Mouse (Mus musculus) kidney, postnatal 0 days (tissue): ENCODE measurements around the gene Gpd1l. TPM values are rescaled to one million over a fixed set of nuclear protein-coding genes. Genes with fewer than 3 reads are reported as not detected.

Source experiments
- ATAC-seq: fragments of 200-750 bp; cut with Nextera tagmentation; replicated peaks from 2 replicates; pipeline ENCODE4 v1.8.0; 2017; ENCODE audit warnings: low read depth, moderate number of reproducible peaks, moderate TSS enrichment, moderate library complexity; ENCODE audit not compliant: low FRiP score
- DNase-seq: peaks from one replicate; pipeline ENCODE4 v3.0.0-alpha.2; 2016; ENCODE audit warnings: low spot score
- H3K27ac ChIP-seq: fragments of 300-500 bp; sonication (generic); 2 replicates; pipeline ENCODE4 v1.5.1; 2014; ENCODE audit warnings: mild to moderate bottlenecking
- H3K27me3 ChIP-seq: fragments of 300-500 bp; sonication (generic); 2 replicates; pipeline ENCODE4 v1.6.1; 2014; ENCODE audit warnings: low read length, mixed read lengths; ENCODE audit not compliant: insufficient read depth
- H3K36me3 ChIP-seq: fragments of 300-500 bp; sonication (generic); 2 replicates; pipeline ENCODE4 v1.6.1; 2014; ENCODE audit warnings: low read length, mixed read lengths; ENCODE audit not compliant: insufficient read depth
- H3K4me1 ChIP-seq: fragments of 300-500 bp; sonication (generic); replicated peaks from 2 replicates; pipeline ENCODE4 v1.6.1; 2014; ENCODE audit warnings: antibody characterized with exemption, low read length, mixed read lengths; ENCODE audit not compliant: insufficient read depth
- H3K4me2 ChIP-seq: fragments of 300-500 bp; sonication (generic); 2 replicates; pipeline ENCODE4 v1.6.1; 2014; ENCODE audit warnings: mild to moderate bottlenecking, low read length, moderate library complexity, mixed read lengths
- H3K4me3 ChIP-seq: fragments of 300-500 bp; sonication (generic); replicated peaks from 2 replicates; pipeline ENCODE4 v1.5.1; 2014; ENCODE audit warnings: low read depth, low read length
- H3K9ac ChIP-seq: fragments of 300-500 bp; sonication (generic); 2 replicates; pipeline ENCODE4 v1.6.1; 2014; ENCODE audit warnings: low read depth, low read length
- H3K9me3 ChIP-seq: fragments of 300-500 bp; sonication (generic); replicated peaks from 2 replicates; pipeline ENCODE4 v1.6.1; 2016; ENCODE audit warnings: low read length, inconsistent platforms, mixed read lengths
- CTCF ChIP-seq: IDR thresholded peaks from 2 replicates; pipeline ENCODE4 v1.5.1; 2016; ENCODE audit warnings: antibody characterized with exemption, low read depth, mild to moderate bottlenecking, moderate library complexity
- WGBS: fragments of 180-500 bp; shearing (Covaris S2); extraction: QIAGEN DNeasy Blood & Tissue Kit; methylation state at CpG from one replicate; pipeline ENCODE4 v1.1.7; 2014; 5-methylcytosine and 5-hydroxymethylcytosine counted together
- polyA plus RNA-seq: library from polyadenylated mRNA; unstranded; fragments of >200 nt; fragmentation: Nextera tagmentation; extraction: Ambion mirVana; gene quantifications from 2 replicates; pipeline ENCODE4 v1.2.1, GENCODE M21; 2015

Gene Gpd1l
- polyA plus RNA-seq, 1 experiment from 2014 or later, result 17.2 TPM

DNA sequence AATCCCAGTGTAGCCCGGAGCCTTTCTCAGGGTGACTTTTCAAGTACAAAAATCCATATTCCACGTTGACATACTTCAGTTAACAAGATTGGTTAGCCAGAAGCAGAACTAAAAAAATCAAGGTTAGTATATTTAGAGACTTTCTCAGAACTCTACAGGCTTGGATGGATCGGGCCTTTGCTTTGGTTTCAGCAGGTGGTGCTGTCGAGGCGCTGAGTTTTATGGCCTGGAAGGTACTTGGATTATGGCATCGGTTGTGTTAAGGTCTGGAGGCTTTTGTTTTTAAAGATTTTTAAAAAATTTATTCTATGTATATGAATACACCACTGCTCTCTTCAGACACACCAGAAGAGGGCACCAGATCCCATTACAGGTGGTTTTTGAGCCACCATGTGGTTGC lies 11.8 kb upstream of the Gpd1l start:
- no peaks in the 10 kb centered on the region for H3K36me3 ChIP-seq
- no peak for ATAC-seq
- H3K9me3 ChIP-seq, result no peaks in the 10 kb centered on the region; the same call in 1 of the 2 replicates
- no peak for TF ChIP-seq CTCF
- WGBS, result 87% methylated on average over 6 of the region's 6 CpGs
- no peaks in the 10 kb centered on the region for H3K27me3 ChIP-seq
- no peak overlapping the region for H3K4me2 ChIP-seq
- no peak overlapping the region for H3K9ac ChIP-seq
- H3K4me1 ChIP-seq, result no peaks in the 10 kb centered on the region
- no peak overlapping the region for H3K27ac ChIP-seq
- no peak overlapping the region for H3K4me3 ChIP-seq
- DNase-seq, result no peak

DNA sequence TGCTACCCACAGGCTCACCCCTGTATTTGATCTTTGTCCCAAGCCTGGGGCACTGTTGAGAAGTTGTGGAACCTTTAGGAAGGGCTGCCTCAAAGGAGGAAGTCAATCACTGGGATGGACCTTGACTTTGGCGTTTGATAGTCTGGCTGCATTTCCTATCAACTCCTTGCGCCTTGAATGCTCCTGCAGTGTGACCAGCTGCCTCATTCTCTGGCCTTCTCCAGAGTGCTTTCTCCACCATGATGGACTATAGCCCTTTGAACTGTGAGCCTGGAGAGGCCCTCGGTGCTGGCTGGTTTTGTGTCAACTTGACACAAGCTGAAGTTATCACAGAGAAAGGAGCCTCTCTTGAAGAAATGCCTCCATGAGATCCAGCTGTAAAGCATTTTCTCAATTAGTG lies 10.9 kb upstream of the Gpd1l start:
- H3K27ac ChIP-seq, result no peak overlapping the region
- ATAC-seq (no peak), DNase-seq (no peak)
- H3K9me3 ChIP-seq, result no peaks in the 10 kb centered on the region; the same call in 1 of the 2 replicates
- no peak overlapping the region for H3K4me2 ChIP-seq
- H3K36me3 ChIP-seq, result no peaks in the 10 kb centered on the region
- no peak for TF ChIP-seq CTCF
- no peak overlapping the region for H3K4me3 ChIP-seq
- 87% methylated on average over 3 of the region's 3 CpGs for WGBS
- no peaks in the 10 kb centered on the region for H3K4me1 ChIP-seq
- no peaks in the 10 kb centered on the region for H3K27me3 ChIP-seq
- no peak overlapping the region for H3K9ac ChIP-seq

DNA sequence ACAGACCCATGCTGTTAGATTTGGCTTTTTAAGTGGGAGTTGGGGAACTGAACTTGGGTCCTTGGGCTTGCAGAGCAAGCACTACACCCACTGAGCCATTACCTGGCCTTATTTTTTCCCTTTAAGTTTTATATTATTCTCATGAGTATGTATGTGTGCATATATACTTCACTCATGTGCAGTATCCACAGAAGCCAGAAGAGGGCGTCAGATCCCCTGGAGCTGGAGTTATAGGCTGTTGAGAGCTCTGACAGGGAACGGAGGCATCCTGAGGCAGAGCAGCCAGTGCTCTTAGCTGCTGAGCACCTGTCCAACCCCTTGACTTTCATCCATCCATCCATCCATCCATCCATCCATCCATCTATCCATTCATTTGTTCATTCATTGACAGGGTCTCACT lies 2.9 kb upstream of the Gpd1l start:
- Histone ChIP-seq H3K9me3 (no peaks in the 10 kb centered on the region), H3K27ac (no peak overlapping the region), H3K27me3 (no peaks in the 10 kb centered on the region), H3K4me1 (no peaks in the 10 kb centered on the region; the same call in 1 of the 2 replicates), H3K4me3 (no peak overlapping the region), H3K9ac (no peak overlapping the region), H3K4me2 (no peak overlapping the region), H3K36me3 (no peaks in the 10 kb centered on the region)
- DNase-seq (no peak), ATAC-seq (no peak)
- no peak for TF ChIP-seq CTCF
- 90% methylated on average over 2 of the region's 2 CpGs for WGBS

DNA sequence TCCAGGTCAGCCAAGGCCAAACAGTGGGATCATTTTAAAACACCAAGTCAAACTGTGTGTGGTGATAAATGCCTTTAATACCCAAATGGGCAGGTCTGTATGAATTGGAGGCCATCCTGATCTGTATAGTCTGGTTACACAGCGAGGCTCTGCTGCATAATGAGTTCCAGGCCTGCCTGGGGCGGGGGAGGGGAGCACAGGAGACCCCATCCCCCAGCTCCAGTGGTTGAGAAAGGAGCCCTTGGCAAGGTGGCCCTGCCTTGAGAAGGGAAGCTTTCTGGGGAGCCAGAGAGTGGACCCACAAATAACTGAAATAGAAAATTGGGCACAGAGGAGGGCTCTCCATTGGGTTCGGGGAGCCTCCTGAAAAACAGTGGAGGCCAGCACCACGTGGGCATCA lies 1.5 kb upstream of the Gpd1l start:
- H3K27me3 ChIP-seq, result no peaks in the 10 kb centered on the region
- H3K36me3 ChIP-seq, result no peaks in the 10 kb centered on the region
- no peaks in the 10 kb centered on the region for H3K9me3 ChIP-seq
- no peaks in the 10 kb centered on the region; the same call in 1 of the 2 replicates for H3K4me1 ChIP-seq
- ATAC-seq, result no peak
- H3K4me3 ChIP-seq, result no peak overlapping the region
- no peak overlapping the region for H3K27ac ChIP-seq
- DNase-seq, result no peak
- no peak overlapping the region for H3K9ac ChIP-seq
- no peak for TF ChIP-seq CTCF
- H3K4me2 ChIP-seq, result no peak overlapping the region
- WGBS, result 90% methylated on average over 4 of the region's 4 CpGs

DNA sequence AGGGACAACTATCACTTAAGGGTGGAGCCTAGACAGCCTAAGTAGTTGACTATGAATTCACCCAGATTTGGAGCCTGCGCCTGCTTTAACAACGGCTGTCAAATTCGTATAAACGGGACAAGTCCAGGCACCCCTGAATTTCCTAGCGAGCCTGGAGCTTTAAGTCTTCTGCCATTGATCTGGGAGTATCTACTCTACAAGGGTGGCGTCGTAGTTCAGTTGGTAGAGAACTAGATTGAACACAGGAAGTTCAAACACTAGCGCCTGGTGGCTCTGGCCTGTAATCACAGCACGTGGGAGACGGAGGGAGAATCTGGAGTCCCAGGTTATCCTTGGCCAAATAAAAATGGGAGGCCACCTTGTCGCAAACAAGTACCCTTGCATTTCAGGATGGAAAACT lies 444 bp upstream of the Gpd1l start:
- ATAC-seq (no peak), DNase-seq (no peak)
- WGBS, result 62% methylated on average over 11 of the region's 11 CpGs
- Histone ChIP-seq H3K36me3 (no peaks in the 10 kb centered on the region), H3K4me1 (no peaks in the 10 kb centered on the region; the same call in 1 of the 2 replicates), H3K9ac (no peak overlapping the region), H3K9me3 (no peaks in the 10 kb centered on the region), H3K27me3 (no peaks in the 10 kb centered on the region), H3K4me2 (peak overlapping the region; percentile 99; the same call in 1 of the 2 replicates), H3K4me3 (peak overlapping the region; percentile 75; the same call in 1 of the 2 replicates), H3K27ac (no peak overlapping the region)
- TF ChIP-seq CTCF, result no peak

DNA sequence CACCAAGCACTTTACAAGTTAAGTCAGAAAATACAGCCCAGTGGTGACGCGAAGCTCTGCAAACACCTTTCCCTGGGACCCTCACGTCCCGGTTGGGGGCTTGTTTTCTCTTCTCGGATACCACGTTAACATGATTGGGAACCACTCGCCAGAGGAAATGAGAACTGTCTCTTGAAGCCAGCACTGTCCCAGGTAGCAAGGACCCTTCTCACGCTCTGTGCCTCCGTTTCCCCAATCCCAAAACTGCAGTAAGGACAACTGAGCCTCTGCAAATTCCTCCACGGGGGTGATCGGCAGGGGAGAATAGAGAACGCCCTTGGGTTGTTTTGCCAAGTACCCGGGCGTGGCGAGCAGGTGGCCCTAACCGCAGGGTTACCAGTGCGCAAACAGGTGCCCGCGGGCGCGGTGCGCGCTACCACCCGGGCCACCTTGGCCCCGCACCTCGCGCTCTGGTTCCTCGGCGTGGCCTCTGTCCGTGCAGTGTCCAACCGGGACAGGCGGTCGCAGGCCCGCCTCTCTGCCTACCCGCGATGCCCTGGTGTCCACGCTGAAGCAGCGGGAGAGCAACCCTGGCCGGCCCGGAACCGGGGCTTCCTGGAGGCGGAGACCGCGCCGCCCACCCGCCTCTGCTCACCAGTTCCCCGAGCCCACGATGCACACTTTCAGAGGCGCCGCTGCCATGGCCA lies 607 bp downstream of the Gpd1l start:
- H3K9ac ChIP-seq, result peak overlapping the region; percentile 74
- H3K9me3 ChIP-seq, result no peaks in the 10 kb centered on the region
- peak; percentile 46 for ATAC-seq
- H3K4me3 ChIP-seq, result peak overlapping the region; percentile 75
- no peak for TF ChIP-seq CTCF
- WGBS, result under 1% methylated on average over 50 of the region's 50 CpGs
- no peaks in the 10 kb centered on the region; the same call in 1 of the 2 replicates for H3K4me1 ChIP-seq
- no peaks in the 10 kb centered on the region for H3K27me3 ChIP-seq
- DNase-seq, result no peak
- peak overlapping the region; percentile 89 for H3K27ac ChIP-seq
- peak overlapping the region; percentile 99 for H3K4me2 ChIP-seq
- no peaks in the 10 kb centered on the region for H3K36me3 ChIP-seq

DNA sequence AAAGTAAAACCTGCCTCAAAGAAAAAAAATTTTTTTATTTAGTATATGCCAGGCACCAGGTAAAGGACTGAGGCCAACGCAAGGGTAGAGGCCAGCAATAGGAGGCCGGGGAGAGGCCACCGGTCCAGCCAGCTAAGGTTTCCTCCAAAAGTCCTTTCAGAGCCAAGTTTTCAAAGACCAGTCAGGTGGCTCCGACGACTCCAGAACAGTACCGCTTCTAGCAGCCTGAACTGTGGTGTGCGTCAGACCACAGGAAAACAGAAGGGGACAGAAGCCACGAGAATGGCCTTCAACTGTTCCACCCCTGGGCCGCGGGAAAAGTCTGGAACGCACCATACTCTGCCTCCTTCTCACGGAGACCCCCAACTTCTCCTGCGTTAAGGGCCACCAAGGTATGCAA lies 1.2 kb downstream of the Gpd1l start:
- Histone ChIP-seq H3K9me3 (no peaks in the 10 kb centered on the region), H3K4me1 (no peaks in the 10 kb centered on the region; the same call in 1 of the 2 replicates), H3K27ac (peak overlapping the region; percentile 89; the same call in 1 of the 2 replicates), H3K27me3 (no peaks in the 10 kb centered on the region), H3K9ac (peak overlapping the region; percentile 74), H3K4me2 (peak overlapping the region; percentile 99), H3K4me3 (peak overlapping the region; percentile 75), H3K36me3 (no peaks in the 10 kb centered on the region)
- ATAC-seq (no peak), DNase-seq (no peak)
- TF ChIP-seq CTCF, result no peak
- WGBS, result 17% methylated on average over 13 of the region's 13 CpGs
